Mouse (Mus musculus) stomach, embryonic 14.5 days (tissue): Measurements from ENCODE around the gene Rfx8. TPM values are rescaled to one million over a fixed set of nuclear protein-coding genes. Genes with fewer than 3 reads are reported as not detected.

ENCODE experiments used
- ATAC-seq: fragments of 200-750 bp; cut with Nextera tagmentation; 2 replicates; pipeline ENCODE4 v1.8.0; 2017; ENCODE audit warnings: low read depth, moderate TSS enrichment; ENCODE audit not compliant: insufficient number of reproducible peaks, insufficient read depth, low FRiP score
- H3K27ac ChIP-seq: fragments of 300-500 bp; sonication (generic); 2 replicates; pipeline ENCODE4 v1.5.1; 2014; ENCODE audit warnings: mild to moderate bottlenecking, low read length, moderate library complexity, mixed read lengths
- H3K27me3 ChIP-seq: fragments of 300-500 bp; sonication (generic); 2 replicates; pipeline ENCODE4 v1.6.1; 2014; ENCODE audit warnings: low read length, control low read depth, mixed read lengths; ENCODE audit not compliant: control insufficient read depth, insufficient read depth
- H3K36me3 ChIP-seq: fragments of 300-500 bp; sonication (generic); 2 replicates; pipeline ENCODE4 v1.6.1; 2014; ENCODE audit warnings: mild to moderate bottlenecking, control low read depth, low read length, moderate library complexity, mixed read lengths; ENCODE audit not compliant: control insufficient read depth, insufficient read depth
- H3K4me1 ChIP-seq: fragments of 300-500 bp; sonication (generic); 2 replicates; pipeline ENCODE4 v1.6.1; 2014; ENCODE audit warnings: low read length, control low read depth, mixed read lengths; ENCODE audit not compliant: control insufficient read depth, insufficient read depth
- H3K4me2 ChIP-seq: fragments of 300-500 bp; sonication (generic); replicated peaks from 2 replicates; pipeline ENCODE4 v1.6.1; 2014; ENCODE audit warnings: low read depth, low read length, control low read depth
- H3K4me3 ChIP-seq: fragments of 300-500 bp; sonication (generic); 2 replicates; pipeline ENCODE4 v1.5.1; 2014; ENCODE audit warnings: low read depth, low read length, control low read depth
- H3K9ac ChIP-seq: fragments of 300-500 bp; sonication (generic); replicated peaks from 2 replicates; pipeline ENCODE4 v1.6.1; 2014; ENCODE audit warnings: low read depth, mild to moderate bottlenecking, control low read depth, low read length, moderate library complexity, mixed read lengths
- H3K9me3 ChIP-seq: fragments of 300-500 bp; sonication (generic); 2 replicates; pipeline ENCODE4 v1.6.1; 2016; ENCODE audit warnings: low read depth, low read length, control low read depth; ENCODE audit not compliant: control insufficient read depth
- WGBS: fragments of 180-500 bp; shearing (Covaris S2); extraction: QIAGEN DNeasy Blood & Tissue Kit; methylation state at CpG from one replicate; pipeline ENCODE4 v1.1.7; 2014; 5-methylcytosine and 5-hydroxymethylcytosine counted together
- polyA plus RNA-seq: library from polyadenylated mRNA; unstranded; fragments of >200 nt; fragmentation: Nextera tagmentation; extraction: Ambion mirVana; gene quantifications from 2 replicates; pipeline ENCODE4 v1.2.1, GENCODE M21; 2014

Rfx8 gene
- polyA plus RNA-seq, 1 experiment from 2014 or later = 0.27 TPM

DNA sequence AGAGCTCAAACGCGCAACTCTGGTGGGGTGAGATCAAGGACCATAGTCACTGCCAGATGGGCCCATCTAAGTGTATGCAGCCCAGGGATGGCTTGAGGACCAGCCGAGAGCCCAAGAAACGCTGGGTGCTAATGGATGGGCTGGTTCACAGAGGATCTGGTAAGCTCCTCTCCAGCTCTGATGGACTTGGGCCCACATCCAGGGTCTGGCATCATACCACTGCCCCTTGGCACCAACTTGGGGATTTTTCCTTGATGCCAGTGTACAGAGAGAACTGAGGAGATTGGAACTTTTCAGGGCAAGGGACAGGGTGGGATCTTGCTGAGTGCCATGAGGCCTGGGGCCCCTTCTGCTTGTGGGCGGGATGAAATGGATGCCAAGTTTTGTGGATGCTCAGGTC lies 39.2 kb downstream of the Rfx8 start:
- ATAC-seq = no peak
- H3K27ac ChIP-seq = no peak overlapping the region
- WGBS = 89% methylated on average over 5 of the region's 5 CpGs
- no peaks in the 10 kb centered on the region for H3K27me3 ChIP-seq
- no peaks in the 10 kb centered on the region for H3K36me3 ChIP-seq
- H3K4me1 ChIP-seq = no peaks in the 10 kb centered on the region
- H3K9me3 ChIP-seq = no peaks in the 10 kb centered on the region
- no peak overlapping the region for H3K4me3 ChIP-seq
- no peak overlapping the region for H3K9ac ChIP-seq
- no peak overlapping the region for H3K4me2 ChIP-seq

DNA sequence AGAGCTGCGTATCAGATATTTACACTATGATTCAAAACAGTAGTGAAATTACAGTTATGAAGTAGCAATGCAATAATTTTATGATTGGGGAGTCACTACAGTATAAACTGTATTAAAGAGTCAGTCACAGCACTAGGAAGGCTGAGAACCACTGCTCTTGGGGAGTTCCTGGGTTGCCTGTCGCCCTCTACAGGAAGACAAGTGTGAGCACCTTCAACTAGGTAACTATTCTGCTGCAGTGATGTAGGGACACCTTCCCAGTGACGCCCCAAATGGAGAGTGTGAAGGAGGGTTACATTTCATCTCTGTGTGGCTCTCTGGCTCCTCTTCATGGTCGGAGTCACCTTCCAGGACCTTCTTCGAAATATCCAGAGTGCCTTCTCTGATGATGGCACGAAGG lies 40.3 kb downstream of the Rfx8 start:
- no peaks in the 10 kb centered on the region for H3K27me3 ChIP-seq
- H3K4me3 ChIP-seq = no peak overlapping the region
- no peaks in the 10 kb centered on the region for H3K4me1 ChIP-seq
- H3K4me2 ChIP-seq = no peak overlapping the region
- no peaks in the 10 kb centered on the region for H3K9me3 ChIP-seq
- WGBS = 73% methylated on average over 6 of the region's 6 CpGs
- ATAC-seq = no peak
- no peak overlapping the region for H3K27ac ChIP-seq
- no peaks in the 10 kb centered on the region for H3K36me3 ChIP-seq
- no peak overlapping the region for H3K9ac ChIP-seq

DNA sequence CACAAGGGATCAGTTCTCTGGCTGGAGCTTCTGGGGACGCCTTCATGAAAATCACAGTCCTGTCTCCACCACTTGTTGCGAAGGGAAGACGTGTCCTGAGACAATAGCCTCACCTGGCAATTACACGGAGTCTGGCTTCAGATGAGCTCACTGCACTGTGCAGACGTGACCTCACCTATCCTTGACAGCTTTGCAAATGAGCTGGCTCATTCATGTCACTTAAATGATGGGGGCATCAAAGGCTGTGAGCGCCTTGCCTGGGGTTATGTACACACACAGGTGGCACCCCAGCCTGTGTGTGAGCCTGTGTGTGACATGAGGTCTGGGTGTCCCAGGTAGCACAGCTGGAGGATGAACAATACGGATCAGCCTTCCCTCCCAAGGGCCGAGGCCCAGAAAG lies 41.9 kb downstream of the Rfx8 start:
- Histone ChIP-seq H3K9ac (no peak overlapping the region), H3K4me1 (no peaks in the 10 kb centered on the region), H3K9me3 (no peaks in the 10 kb centered on the region), H3K36me3 (no peaks in the 10 kb centered on the region), H3K27me3 (no peaks in the 10 kb centered on the region), H3K4me2 (no peak overlapping the region), H3K4me3 (no peak overlapping the region), H3K27ac (no peak overlapping the region)
- no peak for ATAC-seq
- WGBS = 58% methylated on average over 8 of the region's 8 CpGs

DNA sequence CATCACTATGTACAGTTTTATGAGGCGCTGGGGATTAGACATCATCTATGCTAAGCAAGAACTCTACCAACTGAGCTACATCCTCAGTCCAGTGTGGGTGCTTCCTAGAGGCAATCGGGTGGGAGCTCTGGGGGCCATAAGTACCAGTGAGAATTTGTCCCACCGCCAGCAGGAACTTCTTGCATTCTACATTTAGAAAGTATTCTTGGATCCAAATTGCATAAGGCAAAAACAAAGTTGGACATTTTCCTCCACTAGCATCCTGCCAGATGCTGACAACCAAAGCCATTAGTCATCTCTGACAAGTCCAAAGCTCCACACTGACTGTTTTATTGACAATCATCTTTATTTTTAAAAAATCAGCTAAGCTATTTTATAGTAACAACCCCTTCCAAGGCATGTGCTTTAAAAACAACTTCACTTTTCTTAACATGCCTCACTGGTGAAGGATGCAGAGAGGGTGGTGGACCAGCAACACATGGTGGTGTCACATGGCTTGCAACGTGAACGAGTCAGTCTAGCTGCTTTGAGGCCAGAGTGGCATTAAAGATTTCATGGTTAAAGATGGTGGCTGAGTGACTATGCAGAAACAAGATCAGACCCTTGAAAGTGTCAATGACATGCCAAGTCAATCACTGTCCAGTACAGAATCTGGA lies 44.4 kb downstream of the Rfx8 start:
- Histone ChIP-seq H3K9me3 (no peaks in the 10 kb centered on the region), H3K27ac (no peak overlapping the region), H3K4me2 (no peak overlapping the region), H3K4me1 (no peaks in the 10 kb centered on the region), H3K36me3 (no peaks in the 10 kb centered on the region), H3K27me3 (no peaks in the 10 kb centered on the region), H3K9ac (no peak overlapping the region), H3K4me3 (no peak overlapping the region)
- no peak for ATAC-seq
- 89% methylated on average over 5 of the region's 5 CpGs for WGBS

DNA sequence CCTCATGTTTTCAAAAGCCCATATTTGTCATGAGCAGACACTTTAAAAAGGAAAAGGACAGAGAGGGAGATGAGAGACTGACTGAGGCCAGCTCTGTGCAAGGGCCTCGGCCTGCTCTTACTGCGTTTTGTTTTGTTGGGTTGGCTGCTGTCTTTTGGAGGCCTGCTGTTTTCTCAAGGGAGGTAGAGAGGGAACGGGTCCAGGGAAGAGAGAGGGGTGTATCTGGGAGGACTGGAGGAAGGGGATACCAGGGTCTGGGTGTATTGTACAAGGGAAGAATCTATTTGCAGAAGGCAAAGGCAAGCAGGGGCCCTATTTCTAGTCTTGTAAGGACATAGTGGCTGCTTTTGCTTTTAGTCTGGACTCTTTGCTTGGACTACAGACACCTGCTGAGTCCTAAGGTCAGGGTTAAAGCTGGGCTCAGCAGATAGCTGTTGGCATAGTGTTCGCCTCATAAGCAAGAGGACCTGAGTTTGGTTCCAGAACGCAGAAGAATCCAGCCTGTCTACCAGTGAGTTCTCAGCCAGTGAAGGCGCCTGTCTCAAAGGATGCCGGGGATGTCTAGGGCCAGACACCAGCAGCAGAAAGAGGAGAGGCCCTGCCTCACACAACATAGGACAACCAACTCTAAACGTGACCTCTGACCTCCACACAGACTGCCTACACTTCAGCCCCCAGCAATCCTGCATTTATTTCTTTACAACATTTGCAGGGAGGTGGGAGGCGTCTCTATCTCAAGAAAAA lies 48.3 kb downstream of the Rfx8 start:
- 84% methylated on average over 9 of the region's 9 CpGs for WGBS
- H3K4me3 ChIP-seq = no peak overlapping the region
- no peak overlapping the region for H3K9ac ChIP-seq
- H3K9me3 ChIP-seq = no peaks in the 10 kb centered on the region
- H3K36me3 ChIP-seq = no peaks in the 10 kb centered on the region
- ATAC-seq = no peak
- H3K27ac ChIP-seq = no peak overlapping the region
- no peaks in the 10 kb centered on the region for H3K4me1 ChIP-seq
- no peaks in the 10 kb centered on the region for H3K27me3 ChIP-seq
- H3K4me2 ChIP-seq = no peak overlapping the region

DNA sequence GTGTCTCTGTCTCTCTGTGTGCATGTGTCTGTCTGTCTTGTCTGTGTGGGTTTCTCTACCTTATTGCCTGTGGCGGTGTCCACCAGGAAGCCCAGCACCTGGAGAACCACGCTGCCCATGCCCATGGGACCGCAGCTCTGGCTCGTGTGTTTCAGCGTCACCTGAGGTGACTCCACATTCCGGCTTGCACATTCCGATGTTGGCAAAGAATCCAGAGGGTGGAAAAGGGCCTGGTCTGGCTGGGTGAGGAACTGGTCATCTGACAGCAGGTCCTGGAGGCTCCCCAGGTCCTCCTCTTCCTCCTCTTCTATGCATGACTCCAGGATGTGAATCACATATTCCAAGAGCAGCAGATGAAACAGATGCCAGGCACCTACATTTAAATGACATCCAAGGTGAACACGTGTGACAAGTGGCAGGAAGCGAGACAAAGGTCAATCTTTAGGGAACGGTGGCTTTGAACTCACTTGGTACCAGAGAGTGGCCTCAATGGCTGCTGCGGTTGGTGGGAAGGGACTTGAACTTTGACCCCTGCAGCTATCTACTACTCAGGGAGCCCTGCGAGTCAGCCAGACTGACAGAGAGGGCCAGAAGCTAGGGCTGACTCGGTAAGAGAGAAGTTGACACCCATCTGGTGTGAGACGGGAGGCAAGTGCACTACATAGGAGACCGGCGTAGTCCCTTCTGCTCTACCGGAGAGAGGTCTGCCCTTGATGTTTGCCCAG lies 50.4 kb downstream of the Rfx8 start:
- ATAC-seq = no peak
- no peaks in the 10 kb centered on the region for H3K9me3 ChIP-seq
- no peak overlapping the region for H3K27ac ChIP-seq
- H3K4me2 ChIP-seq = no peak overlapping the region
- H3K4me3 ChIP-seq = no peak overlapping the region
- no peaks in the 10 kb centered on the region for H3K4me1 ChIP-seq
- no peak overlapping the region for H3K9ac ChIP-seq
- WGBS = 78% methylated on average over 17 of the region's 17 CpGs
- H3K36me3 ChIP-seq = no peaks in the 10 kb centered on the region
- H3K27me3 ChIP-seq = no peaks in the 10 kb centered on the region

DNA sequence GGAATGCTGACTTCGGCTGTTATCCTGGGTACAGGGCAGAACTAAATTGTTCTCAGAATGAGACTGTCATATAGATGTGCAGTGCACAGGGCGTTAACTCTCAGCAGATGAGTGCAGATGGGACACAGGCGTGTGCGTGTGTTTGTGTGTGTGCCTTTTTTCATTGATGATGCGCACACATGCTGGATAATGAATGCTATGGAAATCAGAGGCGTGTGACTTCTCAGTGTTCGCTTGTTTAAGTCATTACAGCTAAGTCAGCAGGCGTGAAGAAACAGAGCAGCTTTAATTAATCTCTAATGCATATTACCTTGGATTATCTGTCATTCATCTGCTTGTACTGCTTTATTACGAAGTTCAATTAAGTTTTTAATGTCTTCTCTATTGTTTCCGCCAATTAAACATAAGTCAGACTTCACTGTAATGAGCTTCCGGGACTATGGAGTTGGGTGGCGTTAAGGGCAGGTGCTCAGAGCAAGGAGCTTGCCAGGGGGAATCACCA lies 54.0 kb downstream of the Rfx8 start:
- Histone ChIP-seq H3K27me3 (no peaks in the 10 kb centered on the region), H3K9ac (no peak overlapping the region), H3K36me3 (no peaks in the 10 kb centered on the region), H3K4me2 (no peak overlapping the region), H3K4me1 (no peaks in the 10 kb centered on the region), H3K27ac (no peak overlapping the region), H3K4me3 (no peak overlapping the region), H3K9me3 (no peaks in the 10 kb centered on the region)
- 83% methylated on average over 12 of the region's 12 CpGs for WGBS
- ATAC-seq = no peak

DNA sequence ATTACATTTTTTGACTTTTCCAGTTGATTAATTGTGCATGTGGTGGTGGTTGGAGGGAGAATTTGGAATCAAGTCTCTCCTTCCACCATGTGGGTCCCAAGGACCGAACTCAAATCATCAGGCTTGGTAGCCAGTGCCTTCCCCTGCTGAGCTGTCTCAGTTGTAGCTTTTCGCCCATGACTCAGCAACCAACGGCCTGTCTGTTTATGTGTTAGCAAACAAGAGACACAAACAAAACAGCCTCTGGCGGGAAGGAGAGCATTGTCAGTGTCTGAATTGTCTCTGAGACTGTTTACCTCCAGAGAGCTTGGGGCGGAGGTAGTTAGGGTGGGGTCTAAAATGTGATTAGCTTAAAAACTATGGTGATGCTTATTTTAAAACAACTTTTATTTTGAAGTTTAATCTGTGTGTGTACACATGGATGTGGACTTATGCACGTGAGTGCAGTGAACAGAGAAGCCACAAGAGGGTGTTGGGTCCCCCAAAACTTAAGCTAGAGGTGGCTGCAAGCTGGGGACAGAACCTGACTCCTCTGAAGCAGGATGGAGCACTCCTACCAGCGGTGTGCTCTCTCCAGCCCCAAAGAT lies 56.7 kb downstream of the Rfx8 start:
- ATAC-seq = no peak
- Histone ChIP-seq H3K36me3 (no peaks in the 10 kb centered on the region), H3K9ac (no peak overlapping the region), H3K4me3 (no peak overlapping the region), H3K4me1 (no peaks in the 10 kb centered on the region), H3K27ac (no peak overlapping the region), H3K27me3 (no peaks in the 10 kb centered on the region), H3K9me3 (no peaks in the 10 kb centered on the region), H3K4me2 (no peak overlapping the region)
- WGBS = 85% methylated on average over 7 of the region's 7 CpGs
